Mouse (Mus musculus) olfactory bulb, adult 2 months (tissue): ENCODE results near the gene Fastkd1.

Experiments used
- CTCF ChIP-seq: fragments of 200-500 bp; IDR thresholded peaks from 2 replicates; pipeline ENCODE4 v1.5.1; 2012; ENCODE audit warnings: low read depth, mild to moderate bottlenecking, low read length, moderate library complexity; ENCODE audit not compliant: insufficient read depth
- POLR2A ChIP-seq: fragments of 200-500 bp; IDR thresholded peaks from 2 replicates; pipeline ENCODE4 v1.6.1; 2012; ENCODE audit warnings: mild to moderate bottlenecking, low read depth, low read length, moderate library complexity; ENCODE audit not compliant: insufficient read depth

- TF ChIP-seq CTCF = no peak
- no peak for TF ChIP-seq POLR2A
Measured at GRCm38 (mm10) chr2:69669853-69670252, 43.5 kb downstream of the Fastkd1 start, which contains the start of gene Klhl41.
